Mouse (Mus musculus) limb, embryonic 13.5 days (tissue): ENCODE results near the gene Tmem30b. TPM values are rescaled to one million over a fixed set of nuclear protein-coding genes. Genes with fewer than 3 reads are reported as not detected.

Experiments used
- ATAC-seq: fragments of 200-750 bp; cut with Nextera tagmentation; 2 replicates; pipeline ENCODE4 v1.8.0; 2017; ENCODE audit warnings: low read depth, moderate number of reproducible peaks, moderate TSS enrichment; ENCODE audit not compliant: low FRiP score
- H3K27ac ChIP-seq: fragments of 300-500 bp; sonication (generic); 2 replicates; pipeline ENCODE4 v1.5.1; 2015; ENCODE audit warnings: inconsistent platforms, mild to moderate bottlenecking, moderate library complexity
- H3K27me3 ChIP-seq: fragments of 300-500 bp; sonication (generic); 2 replicates; pipeline ENCODE4 v1.6.1; 2015; ENCODE audit warnings: mild to moderate bottlenecking, inconsistent platforms
- H3K36me3 ChIP-seq: fragments of 300-500 bp; sonication (generic); 2 replicates; pipeline ENCODE4 v1.6.1; 2015; ENCODE audit warnings: inconsistent platforms, mild to moderate bottlenecking, moderate library complexity
- H3K4me1 ChIP-seq: fragments of 300-500 bp; sonication (generic); 2 replicates; pipeline ENCODE4 v1.6.1; 2015; ENCODE audit warnings: inconsistent platforms
- H3K4me2 ChIP-seq: fragments of 300-500 bp; sonication (generic); replicated peaks from 2 replicates; pipeline ENCODE4 v1.6.1; 2015; ENCODE audit warnings: inconsistent platforms, mild to moderate bottlenecking, moderate library complexity
- H3K4me3 ChIP-seq: fragments of 300-500 bp; sonication (generic); 2 replicates; pipeline ENCODE4 v1.5.1; 2015; ENCODE audit warnings: moderate library complexity, mild to moderate bottlenecking, inconsistent platforms
- H3K9ac ChIP-seq: fragments of 300-500 bp; sonication (generic); 2 replicates; pipeline ENCODE4 v1.6.1; 2015; ENCODE audit warnings: mild to moderate bottlenecking, inconsistent platforms
- H3K9me3 ChIP-seq: fragments of 300-500 bp; sonication (generic); 2 replicates; pipeline ENCODE4 v1.6.1; 2016; ENCODE audit warnings: inconsistent platforms
- WGBS: fragments of 180-500 bp; shearing (Covaris S2); methylation state at CpG from one replicate; pipeline ENCODE4 v1.1.7; 2015; 5-methylcytosine and 5-hydroxymethylcytosine counted together
- polyA plus RNA-seq: library from polyadenylated mRNA; unstranded; fragments of >200 nt; fragmentation: Nextera tagmentation; extraction: Ambion mirVana; gene quantifications from 2 replicates; pipeline ENCODE4 v1.2.1, GENCODE M21; 2015

Gene Tmem30b
- polyA plus RNA-seq, 1 experiment from 2014 or later, result 18.2 TPM

GRCm38 (mm10) chr12:73511467-73512047, 34.6 kb downstream of the Tmem30b start:
- peak; percentile 35; the same call in 1 of the 2 replicates for ATAC-seq
- peaks cover 51% of the 10 kb centered on the region for H3K27me3 ChIP-seq
- no peak overlapping the region for H3K4me2 ChIP-seq
- peak overlapping the region; percentile 39; the same call in 1 of the 2 replicates for H3K27ac ChIP-seq
- H3K9me3 ChIP-seq, result no peaks in the 10 kb centered on the region
- 18% methylated on average over 16 of the region's 16 CpGs for WGBS
- peaks cover 52% of the 10 kb centered on the region for H3K4me1 ChIP-seq
- no peaks in the 10 kb centered on the region for H3K36me3 ChIP-seq
- no peak overlapping the region for H3K4me3 ChIP-seq
- H3K9ac ChIP-seq, result no peak overlapping the region

- no peaks in the 10 kb centered on the region for H3K36me3 ChIP-seq
- no peak overlapping the region for H3K4me3 ChIP-seq
- peak overlapping the region; percentile 2; the same call in 1 of the 2 replicates for H3K4me2 ChIP-seq
- peaks cover 41% of the 10 kb centered on the region for H3K4me1 ChIP-seq
- 65% methylated on average over 14 of the region's 14 CpGs for WGBS
- no peak overlapping the region for H3K9ac ChIP-seq
- peak overlapping the region; percentile 45; the same call in 1 of the 2 replicates for H3K27ac ChIP-seq
- no peaks in the 10 kb centered on the region for H3K9me3 ChIP-seq
- peaks cover 30% of the 10 kb centered on the region for H3K27me3 ChIP-seq
- ATAC-seq, result no peak
Measured at GRCm38 (mm10) chr12:73507105-73507504, 39.1 kb downstream of the Tmem30b start.

- no peaks in the 10 kb centered on the region for H3K36me3 ChIP-seq
- 52% methylated on average over 5 of the region's 5 CpGs for WGBS
- no peak overlapping the region for H3K9ac ChIP-seq
- H3K4me3 ChIP-seq, result no peak overlapping the region
- no peaks in the 10 kb centered on the region for H3K9me3 ChIP-seq
- H3K4me2 ChIP-seq, result peak overlapping the region; percentile 2; the same call in 1 of the 2 replicates
- peak overlapping the region; percentile 45; the same call in 1 of the 2 replicates for H3K27ac ChIP-seq
- peaks cover 37% of the 10 kb centered on the region for H3K4me1 ChIP-seq
- ATAC-seq, result no peak
- peaks cover 29% of the 10 kb centered on the region for H3K27me3 ChIP-seq
Measured at GRCm38 (mm10) chr12:73506648-73507047, 39.5 kb downstream of the Tmem30b start.

GRCm38 (mm10) chr12:73500689-73501326, 45.4 kb downstream of the Tmem30b start:
- Histone ChIP-seq H3K27ac (peak overlapping the region; percentile 64), H3K36me3 (no peaks in the 10 kb centered on the region), H3K9me3 (no peaks in the 10 kb centered on the region), H3K9ac (no peak overlapping the region), H3K4me1 (peaks cover 39% of the 10 kb centered on the region), H3K27me3 (peaks cover 7% of the 10 kb centered on the region; the same call in 1 of the 2 replicates), H3K4me3 (no peak overlapping the region), H3K4me2 (no peak overlapping the region; the same call in 1 of the 2 replicates)
- WGBS, result 14% methylated on average over 5 of the region's 5 CpGs
- peak; percentile 71 for ATAC-seq

- 12% methylated on average over 10 of the region's 10 CpGs for WGBS
- no peak overlapping the region; the same call in 1 of the 2 replicates for H3K4me2 ChIP-seq
- no peaks in the 10 kb centered on the region for H3K36me3 ChIP-seq
- peaks cover 34% of the 10 kb centered on the region for H3K4me1 ChIP-seq
- no peak for ATAC-seq
- no peaks in the 10 kb centered on the region for H3K9me3 ChIP-seq
- peaks cover 4% of the 10 kb centered on the region; the same call in 1 of the 2 replicates for H3K27me3 ChIP-seq
- no peak overlapping the region for H3K4me3 ChIP-seq
- H3K27ac ChIP-seq, result no peak overlapping the region
- no peak overlapping the region for H3K9ac ChIP-seq
Measured at GRCm38 (mm10) chr12:73495172-73495571, 51.0 kb downstream of the Tmem30b start.

- H3K36me3 ChIP-seq, result no peaks in the 10 kb centered on the region
- 84% methylated on average over 16 of the region's 16 CpGs for WGBS
- peaks cover 23% of the 10 kb centered on the region for H3K4me1 ChIP-seq
- no peak for ATAC-seq
- H3K27me3 ChIP-seq, result peaks cover 4% of the 10 kb centered on the region; the same call in 1 of the 2 replicates
- H3K9ac ChIP-seq, result no peak overlapping the region
- H3K4me3 ChIP-seq, result no peak overlapping the region
- H3K9me3 ChIP-seq, result no peaks in the 10 kb centered on the region
- no peak overlapping the region for H3K4me2 ChIP-seq
- no peak overlapping the region for H3K27ac ChIP-seq
Measured at GRCm38 (mm10) chr12:73493929-73494530, 52.2 kb downstream of the Tmem30b start.

Other genes starting within 250 kb of the Tmem30b start
- 8.4 and 9.0 TPM in 2 replicates for gene Prkch, start 38.4 kb upstream of the Tmem30b start, polyA plus RNA-seq